Mouse (Mus musculus) ES-CJ7 (cell line): Measurements from ENCODE around the gene Ogg1.
A peak's percentile ranks its signal among the peaks of the same experiment; 100 is the strongest.

ENCODE experiments used
- DNase-seq: peaks from one replicate; pipeline ENCODE4 v3.0.0; 2011; ENCODE audit warnings: low read depth, low spot score

Ogg1 gene

GRCm38 (mm10) chr6:113370194-113370929 is 43.6 kb downstream of the Ogg1 start:
- DNase-seq: no peak

- DNase-seq: no peak
Observed at GRCm38 (mm10) chr6:113373491-113373890, 46.7 kb downstream of the Ogg1 start.

- no peak for DNase-seq
Observed at GRCm38 (mm10) chr6:113377172-113377495, 50.4 kb downstream of the Ogg1 start.

- DNase-seq: peak; percentile 98
Observed at GRCm38 (mm10) chr6:113377496-113378385, 51.0 kb downstream of the Ogg1 start, which contains the start of the genes Tada3 and Arpc4. Tada3 (minus strand) TSS chr6:113377883. Arpc4 (plus strand) TSS chr6:113378115.

- no peak for DNase-seq
Observed at GRCm38 (mm10) chr6:113379246-113379645, 52.5 kb downstream of the Ogg1 start.

GRCm38 (mm10) chr6:113380480-113380879 is 53.7 kb downstream of the Ogg1 start:
- DNase-seq: peak; percentile 58

GRCm38 (mm10) chr6:113384351-113384927 is 57.7 kb downstream of the Ogg1 start:
- no peak for DNase-seq
